Comparison of ENCODE assay signal across 7 mouse cellular contexts in genomic region chr7:109276622-109277021, GRCm38 (mm10).
DNase-seq lines count a peak whose midpoint lies in the region; ATAC-seq and TF ChIP-seq lines count a peak whose summit lies in the region.

No protein-coding gene starts in this region.

- no peak overlapping the region for H3K4me2 ChIP-seq in forebrain, embryonic 16.5 days (ENCODE audit: low read length)

- no peak for DNase-seq in layer of hippocampus, adult 2 months (ENCODE audit: low spot score in 2 of 2)
- no peak for DNase-seq in layer of hippocampus, adult 18-20 months (ENCODE audit: low spot score in 2 of 2)
- peak; percentile 71 for DNase-seq in R1 (ENCODE audit: low read depth, low spot score)
- DNase-seq in brain, adult 2 months (ENCODE audit: low read depth, low spot score): peak; percentile 22
- DNase-seq in limb, embryonic 10.5 days (ENCODE audit: low spot score): peak; percentile 38

- H3K4me3 ChIP-seq in layer of hippocampus, adult 2 months: no peak overlapping the region
- no peak overlapping the region for H3K4me3 ChIP-seq in limb, embryonic 10.5 days
- no peak overlapping the region for H3K4me3 ChIP-seq in forebrain, embryonic 16.5 days (replicated peaks; ENCODE audit: low read length)

- peak; percentile 20; the same call in 1 of the 2 replicates for TF ChIP-seq CTCF in layer of hippocampus, adult 2 months (conservative IDR thresholded peaks at IDR 0.05)

- H3K4me1 ChIP-seq in limb, embryonic 10.5 days: peaks cover 32% of the 10 kb centered on the region
- 0 out of 2 replicates have a peak, but pooled peaks cover 3% of the 10 kb centered on the region for H3K4me1 ChIP-seq in forebrain, embryonic 16.5 days (replicated peaks; ENCODE audit: control insufficient read depth, insufficient read depth, low read length)

- no peaks in the 10 kb centered on the region for H3K27me3 ChIP-seq in limb, embryonic 10.5 days (ENCODE audit: low read depth, poor library complexity, severe bottlenecking)
- H3K27me3 ChIP-seq in forebrain, embryonic 16.5 days (replicated peaks; ENCODE audit: control insufficient read depth, insufficient read depth, low read length): no peaks in the 10 kb centered on the region

- H3K9me3 ChIP-seq in limb, embryonic 10.5 days (replicated peaks): no peaks in the 10 kb centered on the region
- H3K9me3 ChIP-seq in forebrain, embryonic 16.5 days (ENCODE audit: control insufficient read depth, low read length): no peaks in the 10 kb centered on the region

- H3K27ac ChIP-seq in layer of hippocampus, adult 2 months: no peak overlapping the region
- 0 out of 2 replicates have a peak overlapping the region, but pooled peaks have one; percentile 63 for H3K27ac ChIP-seq in limb, embryonic 10.5 days
- H3K27ac ChIP-seq in forebrain, embryonic 16.5 days (ENCODE audit: low read length): no peak overlapping the region

- ATAC-seq in frontal cortex, adult (ENCODE audit: low TSS enrichment): no peak
- no peak for ATAC-seq in forebrain, embryonic 16.5 days

- 80% methylated on average over 3 of the region's 3 CpGs for whole genome bisulfite sequencing in limb, embryonic 10.5 days
- WGBS in forebrain, embryonic 16.5 days: 68% methylated on average over 3 of the region's 3 CpGs

- H3K9ac ChIP-seq in forebrain, embryonic 16.5 days (replicated peaks; ENCODE audit: low read depth, low read length): no peak overlapping the region

- no peaks in the 10 kb centered on the region for H3K36me3 ChIP-seq in limb, embryonic 10.5 days
- no peaks in the 10 kb centered on the region for H3K36me3 ChIP-seq in forebrain, embryonic 16.5 days (ENCODE audit: control insufficient read depth, insufficient read depth)

Comparison
In these comparisons a context has a peak if more than half of its experiments do, and no peak if none do; other contexts are left out.
1. DNase-seq: peak in R1 (single experiment), brain, adult 2 months (single experiment) and limb, embryonic 10.5 days (single experiment); none in layer of hippocampus, adult 2 months (0 of 2) and layer of hippocampus, adult 18-20 months (0 of 2).